Mouse (Mus musculus) megakaryocyte, adult 5-6 weeks (primary cell): ENCODE results near the gene Kdm2b. TPM values are rescaled to one million over a fixed set of nuclear protein-coding genes. Genes with fewer than 3 reads are reported as not detected.
"Not testable (repeated sequence)": the region's sequence is repeated elsewhere in the genome, so short reads cannot be mapped to it uniquely, and the experiment has no call there.

Experiments used
- ATAC-seq: 2 replicates; pipeline ENCODE4 v1.8.0; 2016; ENCODE audit warnings: mild to moderate bottlenecking, inconsistent platforms; ENCODE audit not compliant: poor library complexity, severe bottlenecking
- total RNA-seq, 2 experiments: library from RNA; stranded (forward) in 1 of 2; stranded (reverse) in 1 of 2; fragments of 153-499, 151-499 nt in 1 of 2; fragments of 221-1000, 200-1000 nt in 1 of 2; gene quantifications; 2 replicates each; pipeline versions ENCODE4 v1.2.3 to v1.2.4; 2015 to 2017

The Kdm2b gene
- total RNA-seq, 2 experiments from 2014 or later = 29.1 to 31.6 TPM

- ATAC-seq = no peak
Measured at GRCm38 (mm10) chr5:122985276-122985675, 4.3 kb downstream of the Kdm2b start.

DNA sequence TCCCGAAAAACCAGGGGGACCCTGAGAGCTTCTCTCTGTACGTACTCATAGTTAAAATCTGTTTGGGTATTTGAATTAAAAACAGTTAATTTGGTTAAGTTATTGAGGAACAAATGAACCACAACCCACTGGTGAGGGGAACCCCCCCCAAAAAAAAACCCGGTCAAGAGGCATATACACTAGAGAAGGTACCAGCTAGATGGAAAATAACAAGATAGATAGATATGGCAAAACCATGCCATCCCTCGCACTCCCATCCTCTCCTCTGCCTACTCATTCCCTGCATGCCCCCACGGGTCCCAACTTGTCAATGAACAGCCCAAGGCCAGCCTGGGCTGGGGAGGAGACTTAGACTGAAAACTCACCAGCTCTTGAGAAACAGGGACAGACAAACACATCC, 5.1 kb downstream of the Kdm2b start:
- ATAC-seq = no peak

DNA sequence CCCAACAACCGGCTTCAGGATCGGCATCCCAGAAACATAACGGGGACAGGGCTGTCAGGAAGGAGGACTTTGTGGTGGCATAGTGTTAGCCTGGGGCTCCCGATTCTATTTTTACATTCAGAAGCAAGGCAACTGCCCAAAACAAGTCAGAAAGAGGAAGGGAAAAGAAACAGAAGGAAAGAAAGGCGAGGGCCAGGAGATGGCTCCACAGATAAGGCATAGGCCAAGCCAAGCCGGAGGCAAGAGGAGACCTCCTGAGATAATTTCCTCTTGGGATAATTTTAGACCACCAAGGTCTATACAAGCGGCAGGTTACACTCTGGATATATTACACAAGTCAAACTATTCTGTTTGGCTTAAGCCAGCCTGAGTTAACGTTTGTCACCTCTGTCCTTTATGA, 10.7 kb downstream of the Kdm2b start:
- ATAC-seq = no peak

GRCm38 (mm10) chr5:122974701-122975100, 14.9 kb downstream of the Kdm2b start:
- not testable (repeated sequence) for ATAC-seq

DNA sequence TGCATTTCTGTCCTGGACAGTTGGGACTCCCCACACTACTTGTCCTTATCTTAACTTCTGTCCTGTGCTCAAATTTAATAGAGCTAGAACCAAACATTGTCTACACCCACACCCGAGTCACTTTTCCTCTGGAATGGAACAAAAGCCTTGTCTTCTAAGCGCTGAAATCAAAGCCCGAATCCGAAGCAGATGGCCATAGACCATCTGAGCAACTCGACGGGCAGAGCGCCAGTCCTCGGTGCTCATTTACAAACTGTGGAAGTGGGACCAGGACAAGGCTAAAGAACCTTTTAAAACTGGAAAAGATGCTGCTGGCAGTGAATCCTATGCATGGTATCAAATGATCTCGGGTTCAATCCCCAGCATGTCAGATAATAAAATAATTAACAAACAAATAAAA, 17.5 kb downstream of the Kdm2b start:
- ATAC-seq = no peak

GRCm38 (mm10) chr5:122971438-122971837, 18.2 kb downstream of the Kdm2b start:
- no peak for ATAC-seq

DNA sequence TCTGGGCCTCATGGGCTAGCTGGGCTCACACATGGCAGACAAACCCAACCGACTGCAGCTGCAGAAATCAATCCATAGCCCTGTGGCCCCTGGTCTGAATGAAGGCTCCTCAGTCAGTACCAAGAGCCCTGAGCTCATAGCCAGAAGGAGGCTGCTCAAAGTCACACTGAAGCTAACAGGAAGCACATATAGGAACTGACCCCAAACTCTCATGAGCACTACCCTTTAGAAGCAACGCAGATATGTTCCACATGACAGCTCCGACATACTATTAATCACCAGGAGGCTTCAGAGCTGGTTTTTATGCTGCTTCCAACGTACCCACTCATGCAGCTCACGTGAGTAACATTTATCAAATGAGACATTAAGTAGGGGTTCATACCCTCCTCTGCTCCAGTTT, 19.6 kb downstream of the Kdm2b start:
- no peak for ATAC-seq

DNA sequence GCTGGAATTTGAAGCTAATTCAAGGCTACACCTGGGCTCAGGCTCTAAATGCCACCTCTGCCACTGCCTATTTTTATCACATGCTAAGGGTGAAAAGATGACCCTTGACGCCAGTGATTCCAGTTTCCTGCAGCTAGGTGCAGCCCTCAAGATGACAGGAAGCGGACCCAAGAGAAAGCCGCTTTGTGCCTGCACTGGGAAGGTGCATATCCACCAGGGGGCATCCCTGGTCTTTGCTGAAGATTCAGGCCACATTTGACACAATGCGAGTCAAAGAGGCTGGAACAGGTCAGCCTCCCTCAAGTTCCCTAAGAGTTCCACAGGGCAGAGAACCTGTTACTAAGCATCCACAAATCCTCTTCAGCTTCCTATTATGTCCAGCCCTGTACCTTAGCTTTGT, 21.3 kb downstream of the Kdm2b start:
- peak; percentile 84 for ATAC-seq

GRCm38 (mm10) chr5:122965427-122965826, 24.2 kb downstream of the Kdm2b start:
- no peak for ATAC-seq

DNA sequence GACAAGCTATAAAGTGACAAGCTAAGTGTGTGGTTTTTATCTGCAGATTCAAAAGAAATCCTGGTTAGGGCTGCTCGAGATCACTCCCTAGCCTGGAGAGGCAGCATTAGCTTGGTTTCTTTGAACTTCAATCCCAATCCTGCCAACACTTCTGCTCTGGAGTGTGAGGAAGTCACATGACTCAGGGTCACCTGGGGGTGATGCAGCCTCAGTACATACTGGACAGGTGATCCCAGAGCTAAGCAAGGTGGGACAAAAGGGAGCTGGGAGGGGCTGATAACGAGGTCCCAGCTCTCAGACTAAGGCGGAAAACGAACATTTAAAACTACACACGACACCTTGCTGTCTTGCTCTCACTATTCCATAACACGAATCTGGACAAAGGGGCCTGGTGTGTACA, 24.8 kb downstream of the Kdm2b start:
- ATAC-seq = no peak

DNA sequence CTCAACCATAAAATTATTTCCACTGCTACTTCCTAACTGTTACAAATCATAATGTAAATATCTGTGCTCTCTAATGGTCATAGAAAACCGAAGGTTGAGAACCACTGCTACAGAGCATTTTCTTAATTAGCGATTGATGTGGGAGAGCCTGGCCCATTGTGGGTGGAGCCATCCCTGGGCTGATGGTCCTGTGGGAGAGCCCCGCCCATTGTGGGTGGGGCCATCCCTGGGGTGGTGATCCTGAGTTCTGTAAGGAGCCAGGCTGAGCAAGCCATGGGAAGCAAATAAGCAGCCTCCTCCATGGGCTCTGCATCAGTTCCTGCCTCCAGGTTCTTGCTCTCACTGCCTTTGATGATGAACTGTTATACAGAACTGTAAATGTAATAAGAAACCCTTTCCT, 27.7 kb downstream of the Kdm2b start:
- ATAC-seq = no peak

DNA sequence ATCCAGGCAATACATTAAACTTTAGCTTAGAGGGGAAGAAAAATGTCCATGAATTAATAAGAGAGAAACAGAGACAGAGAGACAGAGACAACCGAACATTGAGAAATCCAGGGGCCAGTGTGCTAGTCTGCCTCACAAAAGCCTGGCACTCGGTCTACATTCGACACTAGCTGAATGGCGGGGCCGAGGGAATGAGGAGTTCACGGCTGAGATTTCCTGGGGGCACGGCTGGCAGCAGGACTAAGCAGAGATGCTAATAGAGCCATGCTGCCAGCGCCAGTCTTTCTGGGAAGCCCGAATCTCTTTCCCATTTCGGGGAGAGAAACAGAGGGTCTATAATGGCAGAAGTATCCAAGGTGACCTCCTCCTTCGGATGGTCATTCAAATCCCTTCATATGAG, 30.2 kb downstream of the Kdm2b start:
- ATAC-seq = no peak

DNA sequence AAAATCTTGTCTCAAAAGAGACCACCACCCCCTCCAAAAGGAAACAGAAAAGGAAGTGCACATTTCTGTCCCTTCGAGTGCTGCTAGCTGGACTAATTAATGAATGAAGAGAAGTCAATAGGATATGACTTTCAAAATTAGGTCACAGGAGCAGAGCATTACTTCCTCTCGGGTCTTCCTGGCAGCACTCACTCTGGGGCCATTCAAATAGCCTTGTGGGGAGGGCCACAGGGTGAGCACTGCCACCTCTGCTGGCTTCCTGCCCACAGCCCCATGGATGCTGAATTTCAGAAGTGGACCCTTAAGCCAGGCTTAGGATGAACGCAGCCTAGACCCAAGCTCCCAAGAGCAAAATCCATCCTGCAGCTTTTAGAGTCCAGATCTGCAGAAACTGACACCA, 33.6 kb downstream of the Kdm2b start:
- ATAC-seq = no peak

DNA sequence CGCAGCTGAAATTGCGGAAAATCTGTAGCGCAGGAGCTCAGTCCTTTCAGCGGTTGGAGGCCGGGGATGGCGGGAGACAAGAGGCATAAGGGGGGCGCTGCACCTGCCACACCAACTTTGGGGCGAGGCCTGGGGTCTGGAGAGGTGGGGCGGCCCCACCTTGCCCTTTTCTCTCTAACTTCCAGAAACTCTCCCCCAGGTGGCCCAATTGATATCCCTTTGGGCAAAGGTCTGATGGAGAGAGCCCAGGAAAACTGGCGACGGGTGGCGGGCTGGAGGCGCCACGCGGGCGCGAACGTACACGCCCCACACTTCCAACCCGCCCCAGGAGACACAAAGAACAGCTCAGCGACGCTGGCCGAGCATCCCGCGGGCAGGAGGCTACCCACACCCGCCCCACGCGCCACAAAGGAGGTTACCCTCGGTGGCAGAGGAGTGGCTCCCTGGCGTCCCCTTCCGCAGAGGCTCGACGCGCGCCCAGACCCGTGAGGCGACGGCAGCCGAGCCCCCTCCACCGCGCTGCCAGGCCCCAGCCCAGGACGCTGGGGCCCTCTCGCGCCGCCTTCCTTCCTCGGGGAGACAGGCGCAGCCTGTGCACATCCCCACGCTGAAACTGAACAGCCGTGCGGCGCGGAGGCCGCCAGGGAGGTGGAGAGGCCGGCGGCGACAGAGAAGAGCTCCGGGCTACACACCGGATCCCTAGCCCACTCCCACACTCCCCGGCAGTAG, 37.5 kb downstream of the Kdm2b start:
- peak; percentile 28; the same call in 1 of the 2 replicates for ATAC-seq

DNA sequence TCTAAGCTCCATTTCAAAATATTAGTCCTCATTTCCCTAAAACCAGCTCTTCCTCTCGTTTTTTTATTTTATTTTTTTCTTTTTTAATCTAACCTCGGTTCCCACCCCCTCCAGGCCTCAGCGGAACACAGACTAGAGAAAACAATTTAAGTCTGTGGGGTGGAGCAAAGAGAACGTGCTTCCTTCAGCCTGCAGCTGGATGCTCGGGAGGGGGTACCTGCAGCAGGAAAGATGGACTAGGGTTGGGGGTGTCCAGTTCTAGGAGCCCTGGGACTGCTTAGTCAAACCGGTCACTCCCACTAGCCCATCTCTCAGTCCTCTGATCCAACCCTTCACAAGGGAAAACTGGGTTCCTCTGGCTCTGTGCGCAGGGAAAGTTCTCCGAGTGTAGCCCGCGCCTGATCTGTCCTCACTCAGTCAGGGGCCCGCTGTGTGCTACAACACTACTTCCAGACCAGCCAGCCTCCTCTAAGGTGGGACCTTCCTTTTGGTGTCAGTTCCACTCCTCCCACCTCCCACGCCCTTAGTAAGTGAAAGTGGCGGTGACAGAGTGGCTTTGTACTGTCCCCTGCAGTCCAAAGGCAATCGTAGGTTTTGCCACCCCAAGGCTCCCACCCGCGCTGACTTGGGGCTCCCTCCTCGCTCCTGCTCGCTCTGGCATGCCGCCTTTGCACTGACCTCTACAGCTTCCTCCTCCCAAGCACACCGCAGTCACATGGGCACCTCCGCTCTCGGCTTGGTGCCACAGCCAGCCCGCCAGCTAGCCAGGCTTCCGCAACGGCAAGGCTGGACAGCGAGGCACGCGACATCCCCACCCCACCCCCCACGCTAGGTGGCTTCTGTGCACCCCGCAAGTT, 38.3 kb downstream of the Kdm2b start:
- peak; percentile 87 for ATAC-seq

DNA sequence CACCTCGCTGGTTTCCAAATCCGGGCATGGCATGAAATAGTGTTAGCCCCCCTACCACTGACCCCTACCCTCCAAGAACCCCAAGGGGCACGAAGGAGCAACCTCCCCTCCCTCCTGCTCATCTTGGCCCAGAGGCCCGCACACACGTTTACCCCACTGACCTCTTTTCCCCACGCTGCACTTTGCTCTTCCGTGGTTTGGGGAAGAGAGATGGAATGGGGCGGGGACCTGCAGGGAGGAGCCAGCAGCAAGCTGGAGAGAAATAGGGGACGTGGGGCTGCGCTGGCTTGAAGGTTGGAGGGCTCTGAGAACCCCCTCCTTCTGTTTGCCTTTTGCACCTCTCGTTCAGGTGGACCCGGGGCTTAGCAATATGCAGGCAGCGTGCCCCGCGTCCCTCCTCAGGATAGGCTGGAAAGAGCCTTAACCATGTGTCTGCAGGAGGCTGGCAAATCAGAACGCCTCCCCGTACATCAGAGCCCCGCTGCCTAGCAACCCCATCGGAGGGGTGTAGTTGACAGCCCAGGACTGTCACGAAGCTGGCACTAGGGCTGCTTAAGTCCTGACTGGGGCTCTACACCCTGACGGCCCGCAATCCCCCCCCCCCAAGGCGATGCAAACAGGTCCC, 39.2 kb downstream of the Kdm2b start:
- ATAC-seq = 0 out of 2 replicates have a peak, but pooled peaks have one; percentile 17

- ATAC-seq = no peak
Measured at GRCm38 (mm10) chr5:122949101-122949500, 40.5 kb downstream of the Kdm2b start.

DNA sequence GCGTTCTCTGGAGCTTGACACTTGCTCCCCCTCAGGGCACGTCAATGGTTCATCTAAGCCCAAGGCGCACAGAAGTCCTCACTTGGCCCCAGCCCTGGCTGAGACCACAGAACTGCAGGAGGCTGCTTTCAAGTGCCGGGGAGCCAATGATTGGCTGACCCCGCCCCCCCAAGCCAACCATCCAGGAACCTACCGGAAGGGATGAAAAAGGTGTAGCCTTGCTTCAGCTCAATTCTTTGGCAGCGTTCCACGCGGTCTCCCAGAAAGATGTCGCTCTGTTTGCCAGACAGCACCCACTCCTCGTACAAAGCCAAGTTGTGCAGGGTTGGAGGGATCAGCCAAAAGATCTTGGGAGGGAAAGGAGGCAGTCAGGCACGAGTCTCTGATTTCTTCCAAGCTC, 42.1 kb downstream of the Kdm2b start:
- no peak for ATAC-seq

DNA sequence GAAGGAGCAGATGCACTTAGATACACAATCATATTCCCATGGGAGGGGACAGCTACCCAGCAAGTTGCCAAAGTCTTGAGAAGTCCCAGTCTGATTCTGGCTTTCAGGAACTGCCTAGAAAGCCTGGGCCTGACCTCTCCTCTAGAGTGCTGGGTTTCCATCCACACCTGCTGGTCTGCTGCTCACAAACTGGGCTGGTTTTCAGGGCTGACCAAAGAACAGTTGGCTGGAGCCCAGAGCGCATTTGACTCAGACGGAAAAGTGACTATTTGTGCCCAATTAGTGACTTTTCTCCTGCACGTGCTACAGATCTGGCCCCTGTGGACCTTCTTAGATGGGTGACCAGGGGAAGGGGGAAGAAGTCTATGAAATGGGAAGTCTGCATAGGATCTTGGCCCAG, 50.9 kb downstream of the Kdm2b start:
- ATAC-seq = no peak

DNA sequence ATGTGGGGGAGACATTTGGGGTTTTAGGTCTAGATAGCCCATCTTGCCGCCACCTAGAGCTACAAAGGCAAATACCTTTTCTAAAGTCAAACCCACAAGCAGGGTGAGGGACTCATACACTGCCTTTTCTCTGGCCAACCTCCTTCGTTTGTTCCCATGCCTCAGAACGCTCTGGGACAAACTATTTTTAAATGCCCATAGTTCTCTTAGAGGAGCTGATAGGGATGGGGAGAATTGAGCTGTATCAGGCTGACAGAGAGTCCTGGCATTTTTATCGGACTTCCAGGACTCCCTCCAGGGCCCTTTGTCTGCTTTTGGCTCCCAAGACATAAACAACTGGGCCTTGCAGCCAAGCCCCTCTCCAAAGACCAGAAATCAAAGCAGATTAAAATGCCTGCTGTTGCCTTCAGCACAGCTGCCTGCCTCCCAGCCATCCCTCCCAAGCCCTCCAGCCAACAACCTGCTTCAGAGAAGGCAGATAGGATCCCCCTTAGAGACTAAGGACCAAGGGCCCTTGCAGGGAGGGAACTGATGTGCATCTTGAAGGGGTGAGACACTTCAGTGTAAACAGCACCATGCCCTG, 51.6 kb downstream of the Kdm2b start:
- ATAC-seq = no peak

GRCm38 (mm10) chr5:122937031-122937430, 52.6 kb downstream of the Kdm2b start:
- ATAC-seq = no peak
